In the genomic region with DNA sequence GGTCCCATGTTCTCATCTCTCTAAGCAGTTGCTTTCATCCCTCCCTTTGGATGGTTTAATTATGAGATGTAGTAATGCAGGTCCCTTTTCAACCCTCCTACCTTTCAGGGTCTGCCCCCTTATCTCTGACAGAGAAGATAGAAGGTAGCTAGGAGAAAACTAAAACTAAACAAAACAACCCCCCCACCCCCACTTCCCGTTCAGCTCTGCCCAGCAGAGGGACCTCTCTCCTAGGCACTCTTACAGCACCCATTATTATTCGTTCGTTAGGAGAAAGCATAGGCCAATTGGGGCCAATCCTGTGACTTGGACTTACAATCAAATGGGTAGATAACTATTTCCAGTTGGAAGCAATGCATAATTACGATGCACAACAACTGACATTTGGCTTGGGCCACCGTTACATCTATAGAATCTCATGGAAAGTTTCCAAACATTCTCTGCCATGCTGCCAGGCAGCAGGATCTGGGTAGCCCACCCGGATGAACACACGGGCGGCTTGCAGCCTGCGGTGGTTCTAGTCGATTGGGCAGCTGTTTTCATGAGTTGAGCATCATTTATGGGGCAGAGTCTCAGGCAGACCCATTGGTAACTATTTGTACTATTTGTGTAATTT, we compare ENCODE assay signal across 11 mouse cellular contexts.
DNase-seq lines count a peak whose midpoint lies in the region; ATAC-seq lines count a peak whose summit lies in the region.
"Had no signal": no experiment of that assay in that cellular context is flagged by ENCODE, and none has a peak within 500 bp of the region (broad histone marks: within the 10 kb centered on the region; RNA-seq: fewer than 3 reads in every experiment).

No protein-coding gene starts in this region.

- no peaks in the 10 kb centered on the region for H3K36me3 ChIP-seq in kidney, embryonic 16.5 days (ENCODE audit: insufficient read depth, low read length)
- no peaks in the 10 kb centered on the region for H3K36me3 ChIP-seq in kidney, embryonic 14.5 days (ENCODE audit: control insufficient read depth, insufficient read depth, low read length)
- H3K36me3 ChIP-seq in forebrain, embryonic 13.5 days (ENCODE audit: poor library complexity, severe bottlenecking), result no peaks in the 10 kb centered on the region

- no peak overlapping the region for H3K4me3 ChIP-seq in kidney, embryonic 16.5 days (ENCODE audit: low read length)
- no peak overlapping the region for H3K4me3 ChIP-seq in kidney, embryonic 14.5 days (ENCODE audit: low read length)
- H3K4me3 ChIP-seq in forebrain, embryonic 13.5 days, result no peak overlapping the region

- 48% methylated on average over 10 of the region's 10 CpGs for WGBS in kidney, embryonic 16.5 days
- WGBS in kidney, embryonic 14.5 days, result 52% methylated on average over 10 of the region's 10 CpGs
- 59% methylated on average over 10 of the region's 10 CpGs for WGBS in forebrain, embryonic 13.5 days

- peaks cover 10% of the 10 kb centered on the region for H3K4me1 ChIP-seq in kidney, embryonic 16.5 days (ENCODE audit: insufficient read depth, low read length)
- H3K4me1 ChIP-seq in kidney, embryonic 14.5 days (ENCODE audit: control insufficient read depth, insufficient read depth, low read length), result no peaks in the 10 kb centered on the region; the same call in 1 of the 2 replicates
- H3K4me1 ChIP-seq in forebrain, embryonic 13.5 days, result peaks cover 31% of the 10 kb centered on the region

- DNase-seq in B cell, adult 2 months, result peak; percentile 36 to 42
- DNase-seq in urinary bladder, postnatal 4 days (ENCODE audit: low spot score in 2 of 2), result no peak
- DNase-seq in embryo, embryonic 9.5 days (ENCODE audit: extremely low spot score), result no peak
- DNase-seq: heart, postnatal 4 days; retina, postnatal 1 day had no signal

- H3K9me3 ChIP-seq in kidney, embryonic 16.5 days (ENCODE audit: low read length), result no peaks in the 10 kb centered on the region
- no peaks in the 10 kb centered on the region for H3K9me3 ChIP-seq in kidney, embryonic 14.5 days (ENCODE audit: control insufficient read depth, low read length)
- 0 out of 2 replicates have a peak, but pooled peaks cover 4% of the 10 kb centered on the region for H3K9me3 ChIP-seq in forebrain, embryonic 13.5 days (replicated peaks)

- peak overlapping the region; percentile 1; the same call in 1 of the 2 replicates for H3K27ac ChIP-seq in kidney, embryonic 16.5 days (ENCODE audit: low read length)
- no peak overlapping the region for H3K27ac ChIP-seq in kidney, embryonic 14.5 days (ENCODE audit: low read depth, low read length)
- H3K27ac ChIP-seq in forebrain, embryonic 13.5 days, result peak overlapping the region; percentile 36; the same call in 1 of the 2 replicates
- H3K27ac ChIP-seq: macrophage had no signal

- no peak for ATAC-seq in kidney, embryonic 16.5 days (ENCODE audit: low FRiP score, low TSS enrichment)
- no peak; the same call in 1 of the 2 replicates for ATAC-seq in kidney, embryonic 14.5 days (ENCODE audit: low FRiP score, low TSS enrichment)
- peak; percentile 68 for ATAC-seq in CD4-positive, CD25-positive, alpha-beta regulatory T cell, adult 4 months
- no peak for ATAC-seq in forebrain, embryonic 13.5 days

- H3K27me3 ChIP-seq in kidney, embryonic 16.5 days (ENCODE audit: insufficient read depth, low read length), result no peaks in the 10 kb centered on the region
- no peaks in the 10 kb centered on the region for H3K27me3 ChIP-seq in kidney, embryonic 14.5 days (ENCODE audit: control insufficient read depth, insufficient read depth, low read length)
- H3K27me3 ChIP-seq in forebrain, embryonic 13.5 days, result no peaks in the 10 kb centered on the region
- H3K27me3 ChIP-seq: Patski had no signal

- H3K4me2 ChIP-seq in kidney, embryonic 16.5 days (replicated peaks; ENCODE audit: low read depth, low read length), result peak overlapping the region; percentile 30
- H3K4me2 ChIP-seq in kidney, embryonic 14.5 days (replicated peaks; ENCODE audit: low read depth, low read length), result no peak overlapping the region
- no peak overlapping the region for H3K4me2 ChIP-seq in forebrain, embryonic 13.5 days

- H3K9ac ChIP-seq in kidney, embryonic 16.5 days (replicated peaks; ENCODE audit: low read length), result no peak overlapping the region
- no peak overlapping the region for H3K9ac ChIP-seq in kidney, embryonic 14.5 days (ENCODE audit: low read depth, low read length)
- H3K9ac ChIP-seq in forebrain, embryonic 13.5 days, result no peak overlapping the region

Comparison
In these comparisons a context has a peak if more than half of its experiments do, and no peak if none do; other contexts are left out.
1. DNase-seq: peak in B cell, adult 2 months (2 of 2); none in urinary bladder, postnatal 4 days (0 of 2) and embryo, embryonic 9.5 days (single experiment).